Mouse (Mus musculus) cerebellum, adult 2 months (tissue): Measurements from ENCODE around the gene Tmem114.

Source experiments
- CTCF ChIP-seq: fragments of 200-500 bp; IDR thresholded peaks from 2 replicates; pipeline ENCODE4 v1.5.1; 2011; ENCODE audit warnings: low read depth, mild to moderate bottlenecking, control low read depth, low read length, moderate library complexity, borderline replicate concordance; ENCODE audit not compliant: insufficient read depth
- POLR2A ChIP-seq: fragments of 200-500 bp; IDR thresholded peaks from 2 replicates; pipeline ENCODE4 v1.6.1; 2011; ENCODE audit warnings: low read length, control low read depth, borderline replicate concordance; ENCODE audit not compliant: insufficient read depth

- TF ChIP-seq CTCF (peak; percentile 92), POLR2A (no peak)
Measured at GRCm38 (mm10) chr16:8459098-8459497, 34.2 kb upstream of the Tmem114 start.
